Mouse (Mus musculus) gastrocnemius, postnatal 25 days (tissue): ENCODE results near the gene Naa15. TPM values are rescaled to one million over a fixed set of nuclear protein-coding genes. Genes with fewer than 3 reads are reported as not detected.
"Not testable (repeated sequence)": the region's sequence is repeated elsewhere in the genome, so short reads cannot be mapped to it uniquely, and the experiment has no call there.

Source experiments
- DNase-seq: peaks from one replicate; pipeline ENCODE4 v3.0.0; 2022
- long read RNA-seq, 2 experiments: library from polyadenylated mRNA; stranded (forward); transcript quantifications; one replicate each; pipeline ENCODE4 v2.0.0; 2021
- total RNA-seq, 2 experiments: library from RNA; stranded (reverse); gene quantifications; 1 replicate in 1 of 2; 2 replicates in 1 of 2; pipeline ENCODE4 v1.2.3; 2021

The Naa15 gene
- total RNA-seq = 10 to 100 TPM; 39.6 to 48.4 TPM
- long read RNA-seq, experiment 1, full-length matches to known transcripts = 3 of 55 reads
- long read RNA-seq, experiment 1, partial matches to known transcripts = 2 of 55 reads
- long read RNA-seq, experiment 1, other reads (novel, unspliced or antisense) = 50 of 55 reads
- long read RNA-seq, experiment 2, full-length matches to known transcripts = 9 of 40 reads
- long read RNA-seq, experiment 2, partial matches to known transcripts = 2 of 40 reads
- long read RNA-seq, experiment 2, other reads (novel, unspliced or antisense) = 29 of 40 reads

GRCm38 (mm10) chr3:51415098-51416072, at the start of gene Naa15:
Gene Naa15 (plus strand): TSS chr3:51415148.
- DNase-seq = peak; percentile 97

GRCm38 (mm10) chr3:51365517-51365882, 49.4 kb upstream of the Naa15 start:
- DNase-seq = no peak

GRCm38 (mm10) chr3:51366926-51367325, 48.0 kb upstream of the Naa15 start:
- DNase-seq = no peak

- DNase-seq = no peak
Measured at GRCm38 (mm10) chr3:51368011-51368410, 46.9 kb upstream of the Naa15 start.

GRCm38 (mm10) chr3:51371826-51372225, 43.1 kb upstream of the Naa15 start:
- DNase-seq = no peak

GRCm38 (mm10) chr3:51372883-51373282, 42.1 kb upstream of the Naa15 start:
- DNase-seq = no peak

- DNase-seq = no peak
Measured at GRCm38 (mm10) chr3:51373544-51373943, 41.4 kb upstream of the Naa15 start.

GRCm38 (mm10) chr3:51375307-51376265, 39.4 kb upstream of the Naa15 start:
- DNase-seq = no peak

GRCm38 (mm10) chr3:51377878-51378664, 36.9 kb upstream of the Naa15 start:
- no peak for DNase-seq

GRCm38 (mm10) chr3:51378665-51378946, 36.3 kb upstream of the Naa15 start:
- DNase-seq = no peak

- no peak for DNase-seq
Measured at GRCm38 (mm10) chr3:51379786-51380659, 34.9 kb upstream of the Naa15 start.

GRCm38 (mm10) chr3:51380660-51381014, 34.3 kb upstream of the Naa15 start:
- DNase-seq = no peak

GRCm38 (mm10) chr3:51383409-51383808, 31.5 kb upstream of the Naa15 start:
- no peak for DNase-seq

- DNase-seq = peak; percentile 35
Measured at GRCm38 (mm10) chr3:51386441-51387133, 28.4 kb upstream of the Naa15 start.

- no peak for DNase-seq
Measured at GRCm38 (mm10) chr3:51387134-51387451, 27.9 kb upstream of the Naa15 start.

- no peak for DNase-seq
Measured at GRCm38 (mm10) chr3:51387868-51388381, 27.0 kb upstream of the Naa15 start.

GRCm38 (mm10) chr3:51388904-51389303, 26.0 kb upstream of the Naa15 start:
- DNase-seq = no peak

GRCm38 (mm10) chr3:51391095-51391494, 23.9 kb upstream of the Naa15 start:
- DNase-seq = no peak

GRCm38 (mm10) chr3:51391591-51391990, 23.4 kb upstream of the Naa15 start:
- DNase-seq = no peak

GRCm38 (mm10) chr3:51393018-51393417, 21.9 kb upstream of the Naa15 start:
- DNase-seq = not testable (repeated sequence)
